Mouse (Mus musculus) gastrocnemius, adult 8-10 months (tissue): Measurements from ENCODE around the gene Skap1. TPM values are rescaled to one million over a fixed set of nuclear protein-coding genes. Genes with fewer than 3 reads are reported as not detected.
"Not testable (repeated sequence)": the region's sequence is repeated elsewhere in the genome, so short reads cannot be mapped to it uniquely, and the experiment has no call there.

ENCODE experiments used
- DNase-seq, 2 experiments: peaks; one replicate each; pipeline ENCODE4 v3.0.0; 2022; ENCODE audit warnings: low spot score in 2 of 2
- total RNA-seq, 4 experiments: library from RNA; stranded (reverse); gene quantifications; 2 replicates each; pipeline ENCODE4 v1.2.4; 2022

Gene Skap1
- total RNA-seq, 4 experiments from 2014 or later: 0.40 TPM; not detected in 3

- DNase-seq: peak; percentile 99
Observed at GRCm38 (mm10) chr11:96776968-96777962, 312.9 kb downstream of the Skap1 start, which contains the start of gene Snx11. TSS of gene Snx11 (minus strand) at chr11:96777559.

- DNase-seq: not testable (repeated sequence)
Observed at GRCm38 (mm10) chr11:96778061-96778627, 313.8 kb downstream of the Skap1 start.

- DNase-seq: no peak
Observed at GRCm38 (mm10) chr11:96780306-96780705, 315.9 kb downstream of the Skap1 start.

- DNase-seq: no peak
Observed at GRCm38 (mm10) chr11:96781425-96781824, 317.0 kb downstream of the Skap1 start.

GRCm38 (mm10) chr11:96784847-96785246 is 320.5 kb downstream of the Skap1 start:
- peak; percentile 34 to 42 for DNase-seq

- no peak for DNase-seq
Observed at GRCm38 (mm10) chr11:96786731-96787450, 322.5 kb downstream of the Skap1 start.

- DNase-seq: peak; percentile 81 to 89
Observed at GRCm38 (mm10) chr11:96788871-96789795, 324.7 kb downstream of the Skap1 start, which contains the start of gene Cbx1. TSS of gene Cbx1 (plus strand) at chr11:96789127.

- DNase-seq: no peak
Observed at GRCm38 (mm10) chr11:96789990-96790389, 325.6 kb downstream of the Skap1 start.

- DNase-seq: no peak
Observed at GRCm38 (mm10) chr11:96790681-96791080, 326.3 kb downstream of the Skap1 start.

GRCm38 (mm10) chr11:96795491-96795890 is 331.1 kb downstream of the Skap1 start:
- no peak for DNase-seq

GRCm38 (mm10) chr11:96796081-96796480 is 331.7 kb downstream of the Skap1 start:
- no peak for DNase-seq

GRCm38 (mm10) chr11:96796586-96796985 is 332.2 kb downstream of the Skap1 start:
- no peak for DNase-seq

GRCm38 (mm10) chr11:96799511-96799910 is 335.1 kb downstream of the Skap1 start:
- no peak for DNase-seq

GRCm38 (mm10) chr11:96805606-96806005 is 341.2 kb downstream of the Skap1 start:
- no peak for DNase-seq

- DNase-seq: no peak
Observed at GRCm38 (mm10) chr11:96808066-96808465, 343.7 kb downstream of the Skap1 start.

Other genes starting within 250 kb of the Skap1 start
- gene Hoxb9, start 193.1 kb upstream of the Skap1 start, total RNA-seq: under 1 TPM in 3 of 4 experiments, not detected in 1; 0.12 to 0.24 (median 0.19) TPM
- gene Hoxb8, start 182.7 kb upstream of the Skap1 start, total RNA-seq: under 1 TPM in 2 of 4 experiments, not detected in 2; 0.11 to 0.19 TPM
- 1 to 10 TPM in 1 of 4 experiments, under 1 TPM in 2, not detected in 1; 0.52 to 1.0 (median 0.94) TPM for gene Hoxb7, start 178.0 kb upstream of the Skap1 start, total RNA-seq
- gene Hoxb6, start 172.1 kb upstream of the Skap1 start, total RNA-seq: under 1 TPM in 3 of 4 experiments, not detected in 1; 0.29 to 0.77 (median 0.31) TPM
- under 1 TPM; 0.29 to 0.49 (median 0.37) TPM for gene Hoxb5, start 161.3 kb upstream of the Skap1 start, total RNA-seq
- gene Hoxb4, start 146.3 kb upstream of the Skap1 start, total RNA-seq: under 1 TPM; 0.15 to 0.46 (median 0.21) TPM
- under 1 TPM; 0.24 to 0.40 (median 0.30) TPM for gene Hoxb3, start 141.3 kb upstream of the Skap1 start, total RNA-seq
- under 1 TPM in 2 of 4 experiments, not detected in 2; 0.22 to 0.24 TPM for gene Hoxb2, start 114.1 kb upstream of the Skap1 start, total RNA-seq
- not detected for gene Hoxb1, start 98.8 kb upstream of the Skap1 start, total RNA-seq